Mouse (Mus musculus) lung, embryonic 16.5 days (tissue): ENCODE data around the gene Gm21860. TPM values are rescaled to one million over a fixed set of nuclear protein-coding genes. Genes with fewer than 3 reads are reported as not detected.
"Not testable (repeated sequence)": the region's sequence is repeated elsewhere in the genome, so short reads cannot be mapped to it uniquely, and the experiment has no call there.

ENCODE experiments used
- ATAC-seq: fragments of 200-750 bp; cut with Nextera tagmentation; 2 replicates; pipeline ENCODE4 v1.8.0; 2017; ENCODE audit warnings: low read depth, mild to moderate bottlenecking, moderate library complexity
- H3K27ac ChIP-seq: fragments of 300-500 bp; sonication (generic); 2 replicates; pipeline ENCODE4 v1.5.1; 2014; ENCODE audit warnings: mild to moderate bottlenecking, control low read depth, low read length
- H3K27me3 ChIP-seq: fragments of 300-500 bp; sonication (generic); 2 replicates; pipeline ENCODE4 v1.6.1; 2014; ENCODE audit warnings: low read depth, low read length, mixed read lengths; ENCODE audit not compliant: control insufficient read depth, insufficient read depth
- H3K36me3 ChIP-seq: fragments of 300-500 bp; sonication (generic); 2 replicates; pipeline ENCODE4 v1.6.1; 2014; ENCODE audit warnings: low read length; ENCODE audit not compliant: control insufficient read depth, insufficient read depth
- H3K4me1 ChIP-seq: fragments of 300-500 bp; sonication (generic); replicated peaks from 2 replicates; pipeline ENCODE4 v1.6.1; 2014; ENCODE audit warnings: low read length, mixed read lengths; ENCODE audit not compliant: control insufficient read depth, insufficient read depth
- H3K4me2 ChIP-seq: fragments of 300-500 bp; sonication (generic); 2 replicates; pipeline ENCODE4 v1.6.1; 2014; ENCODE audit warnings: low read depth, low read length, control low read depth
- H3K4me3 ChIP-seq: fragments of 300-500 bp; sonication (generic); 2 replicates; pipeline ENCODE4 v1.5.1; 2014; ENCODE audit warnings: mild to moderate bottlenecking, low read length, control low read depth
- H3K9ac ChIP-seq: fragments of 300-500 bp; sonication (generic); 2 replicates; pipeline ENCODE4 v1.6.1; 2014; ENCODE audit warnings: low read length, control low read depth
- H3K9me3 ChIP-seq: fragments of 300-500 bp; sonication (generic); 2 replicates; pipeline ENCODE4 v1.6.1; 2016; ENCODE audit warnings: low read length; ENCODE audit not compliant: control insufficient read depth
- WGBS: fragments of 180-500 bp; shearing (Covaris S2); extraction: QIAGEN DNeasy Blood & Tissue Kit; methylation state at CpG from one replicate; pipeline ENCODE4 v1.1.7; 2014; 5-methylcytosine and 5-hydroxymethylcytosine counted together
- polyA plus RNA-seq: library from polyadenylated mRNA; unstranded; fragments of >200 nt; fragmentation: Nextera tagmentation; extraction: Ambion mirVana; gene quantifications from 2 replicates; pipeline ENCODE4 v1.2.1, GENCODE M21; 2015

Gene Gm21860
- polyA plus RNA-seq, 1 experiment from 2014 or later = not detected

GRCm38 (mm10) chrY:90717496-90717895 lies 37.1 kb downstream of the Gm21860 start:
- H3K27ac ChIP-seq, ATAC-seq, H3K9me3 ChIP-seq, H3K36me3 ChIP-seq, H3K4me1 ChIP-seq, H3K4me3 ChIP-seq, H3K27me3 ChIP-seq, H3K9ac ChIP-seq, H3K4me2 ChIP-seq: not testable (repeated sequence)
- WGBS = 67% methylated on average over 7 of the region's 7 CpGs

Other genes starting within 250 kb of the Gm21860 start
- not detected in 2 replicates for gene Gm47283, start 29.9 kb upstream of the Gm21860 start, polyA plus RNA-seq
- gene Gm21748, start 84.4 kb upstream of the Gm21860 start, polyA plus RNA-seq = not detected in 2 replicates